11 mouse cellular contexts compared by ENCODE assay signal in the genomic region with DNA sequence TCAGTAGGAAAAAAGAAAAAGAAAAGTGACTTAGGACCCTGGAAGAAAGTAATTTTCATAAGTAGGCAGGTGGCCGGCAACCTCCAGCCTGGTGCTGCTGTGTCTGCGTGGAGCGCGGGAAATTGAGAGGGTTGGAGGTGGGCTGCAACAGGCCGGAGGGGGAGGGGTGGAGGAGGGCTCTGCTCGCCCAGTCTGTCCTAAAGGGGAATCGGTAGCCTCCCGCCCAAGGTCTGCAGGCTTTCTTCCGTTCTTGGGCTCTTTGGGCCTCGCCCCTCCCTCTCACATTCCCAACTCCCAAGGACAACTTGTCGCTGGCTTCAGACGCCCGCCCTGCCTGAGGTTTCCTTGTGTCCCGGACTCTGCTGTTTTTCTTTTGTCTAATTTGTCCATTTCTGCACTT. TPM values are rescaled to one million over a fixed set of nuclear protein-coding genes. Genes with fewer than 3 reads are reported as not detected.
DNase-seq lines count a peak whose midpoint lies in the region; ATAC-seq lines count a peak whose summit lies in the region.
"Had no signal": no experiment of that assay in that cellular context is flagged by ENCODE, and none has a peak within 500 bp of the region (broad histone marks: within the 10 kb centered on the region; RNA-seq: fewer than 3 reads in every experiment).

No protein-coding gene starts in this region.

- peak; percentile 53 for DNase-seq in ovary, postnatal 36 days (ENCODE audit: low spot score)
- DNase-seq in ovary, postnatal 10 days (ENCODE audit: low spot score), result no peak
- peak; percentile 59 for DNase-seq in limb, embryonic 10.5 days (ENCODE audit: low spot score)
- DNase-seq in layer of hippocampus, postnatal 14 days (ENCODE audit: low spot score in 2 of 2), result no peak
- DNase-seq in thymus, postnatal 10 days (ENCODE audit: low spot score in 2 of 2), result no peak
- DNase-seq in natural killer cell, adult 2 months (ENCODE audit: low spot score in 2 of 2), result no peak
- no peak for DNase-seq in heart, adult 11 months
- DNase-seq: retina, postnatal 1 day had no signal

- no peaks in the 10 kb centered on the region for H3K36me3 ChIP-seq in intestine, embryonic 15.5 days
- H3K36me3 ChIP-seq in limb, embryonic 10.5 days, result no peaks in the 10 kb centered on the region

- H3K9ac ChIP-seq in intestine, embryonic 15.5 days, result no peak overlapping the region

- H3K4me3 ChIP-seq in intestine, embryonic 15.5 days (replicated peaks), result peak overlapping the region; percentile 30
- H3K4me3 ChIP-seq in limb, embryonic 10.5 days, result peak overlapping the region; percentile 56

- no peaks in the 10 kb centered on the region for H3K9me3 ChIP-seq in intestine, embryonic 15.5 days
- no peaks in the 10 kb centered on the region for H3K9me3 ChIP-seq in limb, embryonic 10.5 days (replicated peaks)

- WGBS in intestine, embryonic 15.5 days, result 2% methylated on average over 13 of the region's 14 CpGs
- 1% methylated on average over 14 of the region's 14 CpGs for WGBS in limb, embryonic 10.5 days

- no peak overlapping the region for H3K27ac ChIP-seq in intestine, embryonic 15.5 days
- peak overlapping the region; percentile 86 for H3K27ac ChIP-seq in limb, embryonic 10.5 days

- H3K27me3 ChIP-seq in intestine, embryonic 15.5 days (replicated peaks), result peaks cover 75% of the 10 kb centered on the region
- peaks cover 87% of the 10 kb centered on the region for H3K27me3 ChIP-seq in limb, embryonic 10.5 days (ENCODE audit: low read depth, poor library complexity, severe bottlenecking)

- ATAC-seq in intestine, embryonic 15.5 days, result no peak

- peak overlapping the region; percentile 33; the same call in 1 of the 2 replicates for H3K4me2 ChIP-seq in intestine, embryonic 15.5 days (replicated peaks)

- H3K4me1 ChIP-seq in intestine, embryonic 15.5 days (replicated peaks), result 0 out of 2 replicates have a peak, but pooled peaks cover 2% of the 10 kb centered on the region
- H3K4me1 ChIP-seq in limb, embryonic 10.5 days, result peaks cover 44% of the 10 kb centered on the region

RNA-seq across cellular contexts. Expression of a gene that starts 20.4 kb away (rescaled TPM):
- 1.2 and 1.3 TPM in 2 replicates for polyA plus RNA-seq in intestine, embryonic 15.5 days (2015; fragmentation: Nextera tagmentation; extraction: Ambion mirVana)
- polyA plus RNA-seq in limb, embryonic 10.5 days (2016; fragmentation: Nextera tagmentation; extraction: Ambion mirVana), result 3.4 and 3.8 TPM in 2 replicates
- total RNA-seq in layer of hippocampus, postnatal 14 days (2021), result not detected

RNA-seq across cellular contexts. Expression of a gene that starts 30.8 kb away (rescaled TPM):
- 1.1 and 1.5 TPM in 2 replicates for polyA plus RNA-seq in intestine, embryonic 15.5 days (2015; fragmentation: Nextera tagmentation; extraction: Ambion mirVana)
- polyA plus RNA-seq in limb, embryonic 10.5 days (2016; fragmentation: Nextera tagmentation; extraction: Ambion mirVana), result 0.95 and 1.2 TPM in 2 replicates
- total RNA-seq in layer of hippocampus, postnatal 14 days (2021), result not detected
- total RNA-seq: hematopoietic stem cell, adult 5-6 weeks; left cerebral cortex, adult 8-10 months had no signal

RNA-seq across cellular contexts. Expression of a gene that starts 35.5 kb away (rescaled TPM):
- 10.7 and 12.4 TPM in 2 replicates for polyA plus RNA-seq in intestine, embryonic 15.5 days (2015; fragmentation: Nextera tagmentation; extraction: Ambion mirVana)
- 7.1 and 10.2 TPM in 2 replicates for polyA plus RNA-seq in limb, embryonic 10.5 days (2016; fragmentation: Nextera tagmentation; extraction: Ambion mirVana)
- total RNA-seq in layer of hippocampus, postnatal 14 days (2021), result not detected
- total RNA-seq: hematopoietic stem cell, adult 5-6 weeks; left cerebral cortex, adult 8-10 months had no signal

RNA-seq across cellular contexts. Expression of a gene that starts 41.4 kb away (rescaled TPM):
- 14.4 and 16.1 TPM in 2 replicates for polyA plus RNA-seq in intestine, embryonic 15.5 days (2015; fragmentation: Nextera tagmentation; extraction: Ambion mirVana)
- polyA plus RNA-seq in limb, embryonic 10.5 days (2016; fragmentation: Nextera tagmentation; extraction: Ambion mirVana), result 6.1 and 7.9 TPM in 2 replicates
- not detected for total RNA-seq in layer of hippocampus, postnatal 14 days (2021)
- total RNA-seq: left cerebral cortex, adult 8-10 months had no signal

RNA-seq across cellular contexts. Expression of a gene that starts 52.2 kb away (rescaled TPM):
- 27.2 and 31.3 TPM in 2 replicates for polyA plus RNA-seq in intestine, embryonic 15.5 days (2015; fragmentation: Nextera tagmentation; extraction: Ambion mirVana)
- 5.5 and 5.9 TPM in 2 replicates for polyA plus RNA-seq in limb, embryonic 10.5 days (2016; fragmentation: Nextera tagmentation; extraction: Ambion mirVana)
- not detected for total RNA-seq in layer of hippocampus, postnatal 14 days (2021)
- total RNA-seq: left cerebral cortex, adult 8-10 months had no signal

Comparison
In these comparisons a context has a peak if more than half of its experiments do, and no peak if none do; other contexts are left out.
1. DNase-seq: peak in ovary, postnatal 36 days (single experiment) and limb, embryonic 10.5 days (single experiment); none in ovary, postnatal 10 days (single experiment), layer of hippocampus, postnatal 14 days (0 of 2), thymus, postnatal 10 days (0 of 2), natural killer cell, adult 2 months (0 of 2) and heart, adult 11 months (single experiment).